Mouse (Mus musculus) gastrocnemius, postnatal 4 days (tissue): ENCODE results near the gene Glul. TPM values are rescaled to one million over a fixed set of nuclear protein-coding genes. Genes with fewer than 3 reads are reported as not detected.

Experiments
- DNase-seq, 2 experiments: peaks; one replicate each; pipeline ENCODE4 v3.0.0; 2021 to 2022; ENCODE audit warnings: low spot score in 2 of 2, mixed read lengths in 2 of 2
- total RNA-seq, 2 experiments: library from RNA; stranded (reverse); gene quantifications; 2 replicates each; pipeline ENCODE4 v1.2.3; 2021

Glul gene
- total RNA-seq, 2 experiments from 2014 or later = 114 to 130 TPM

- DNase-seq = no peak
Measured at GRCm38 (mm10) chr1:153909213-153909962, 9.6 kb downstream of the Glul start.

GRCm38 (mm10) chr1:153909963-153910291 is 10.2 kb downstream of the Glul start:
- DNase-seq = no peak

- DNase-seq = no peak
Measured at GRCm38 (mm10) chr1:153910423-153910822, 10.7 kb downstream of the Glul start.

- no peak for DNase-seq
Measured at GRCm38 (mm10) chr1:153911276-153911795, 11.6 kb downstream of the Glul start.

- DNase-seq = no peak
Measured at GRCm38 (mm10) chr1:153913869-153914268, 14.1 kb downstream of the Glul start.

GRCm38 (mm10) chr1:153918521-153919206 is 18.9 kb downstream of the Glul start:
- DNase-seq = no peak

GRCm38 (mm10) chr1:153921642-153922041 is 21.9 kb downstream of the Glul start:
- DNase-seq = no peak

- DNase-seq = no peak
Measured at GRCm38 (mm10) chr1:153922571-153923021, 22.9 kb downstream of the Glul start.

- DNase-seq = no peak
Measured at GRCm38 (mm10) chr1:153924395-153925385, 24.9 kb downstream of the Glul start.

GRCm38 (mm10) chr1:153930431-153930830 is 30.7 kb downstream of the Glul start:
- no peak for DNase-seq

- no peak for DNase-seq
Measured at GRCm38 (mm10) chr1:153933772-153934171, 34.0 kb downstream of the Glul start.

- DNase-seq = no peak
Measured at GRCm38 (mm10) chr1:153935844-153936380, 36.2 kb downstream of the Glul start.

GRCm38 (mm10) chr1:153937025-153937424 is 37.3 kb downstream of the Glul start:
- no peak for DNase-seq

- DNase-seq = no peak
Measured at GRCm38 (mm10) chr1:153940986-153941385, 41.2 kb downstream of the Glul start.

- DNase-seq = no peak
Measured at GRCm38 (mm10) chr1:153945181-153945580, 45.4 kb downstream of the Glul start.

- DNase-seq = no peak
Measured at GRCm38 (mm10) chr1:153946971-153947370, 47.2 kb downstream of the Glul start.

GRCm38 (mm10) chr1:153947837-153948236 is 48.1 kb downstream of the Glul start:
- no peak for DNase-seq

- DNase-seq = no peak
Measured at GRCm38 (mm10) chr1:153953232-153953631, 53.5 kb downstream of the Glul start.

- no peak for DNase-seq
Measured at GRCm38 (mm10) chr1:153953797-153954196, 54.1 kb downstream of the Glul start.

GRCm38 (mm10) chr1:153957850-153958249 is 58.1 kb downstream of the Glul start:
- DNase-seq = no peak
